Mouse (Mus musculus): ENCODE measurements around the gene Selenov. TPM values are rescaled to one million over a fixed set of nuclear protein-coding genes. Genes with fewer than 3 reads are reported as not detected.
"Not testable (repeated sequence)": the region's sequence is repeated elsewhere in the genome, so short reads cannot be mapped to it uniquely, and the experiment has no call there.

Gene Selenov
- polyA plus RNA-seq, 1 experiment from 2014 or later = not detected

DNA sequence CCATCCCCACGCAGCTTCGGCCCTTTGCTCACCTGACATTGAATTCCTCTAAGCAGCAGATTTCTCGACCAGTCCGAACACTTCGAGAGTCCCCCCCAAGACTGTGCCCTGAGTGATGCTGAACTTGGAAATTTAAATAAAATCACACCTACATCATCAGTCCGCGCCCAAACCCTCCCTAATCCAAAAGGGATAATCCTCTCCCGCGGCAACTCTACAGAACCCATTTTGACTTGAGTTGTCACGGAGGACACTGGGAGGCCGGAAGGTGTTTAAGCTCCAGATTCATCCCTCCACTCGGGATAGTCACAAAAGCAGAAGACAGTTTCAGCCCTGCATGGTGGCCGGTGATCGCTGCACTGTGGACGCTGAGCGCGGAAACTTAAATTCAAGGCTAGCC, 39.0 kb downstream of the Selenov start:
- Histone ChIP-seq H3K4me1 (replicated peaks) (no peaks in the 10 kb centered on the region), H3K4me3 (replicated peaks) (no peak overlapping the region), H3K36me3 (no peaks in the 10 kb centered on the region), H3K9ac (no peak overlapping the region), H3K4me2 (replicated peaks) (no peak overlapping the region), H3K27ac (no peak overlapping the region), H3K27me3 (replicated peaks) (no peaks in the 10 kb centered on the region), H3K9me3 (no peaks in the 10 kb centered on the region)
- WGBS = 83% methylated on average over 17 of the region's 17 CpGs
- ATAC-seq = no peak

GRCm38 (mm10) chr7:28248957-28249356, 42.0 kb downstream of the Selenov start:
- no peaks in the 10 kb centered on the region for H3K4me1 ChIP-seq (replicated peaks)
- no peak overlapping the region for H3K4me3 ChIP-seq (replicated peaks)
- 88% methylated on average over 3 of the region's 3 CpGs for WGBS
- H3K27me3 ChIP-seq (replicated peaks) = no peaks in the 10 kb centered on the region
- H3K4me2 ChIP-seq (replicated peaks) = no peak overlapping the region
- no peaks in the 10 kb centered on the region for H3K9me3 ChIP-seq
- H3K36me3 ChIP-seq = no peaks in the 10 kb centered on the region
- ATAC-seq = no peak
- no peak overlapping the region for H3K9ac ChIP-seq
- H3K27ac ChIP-seq = no peak overlapping the region

DNA sequence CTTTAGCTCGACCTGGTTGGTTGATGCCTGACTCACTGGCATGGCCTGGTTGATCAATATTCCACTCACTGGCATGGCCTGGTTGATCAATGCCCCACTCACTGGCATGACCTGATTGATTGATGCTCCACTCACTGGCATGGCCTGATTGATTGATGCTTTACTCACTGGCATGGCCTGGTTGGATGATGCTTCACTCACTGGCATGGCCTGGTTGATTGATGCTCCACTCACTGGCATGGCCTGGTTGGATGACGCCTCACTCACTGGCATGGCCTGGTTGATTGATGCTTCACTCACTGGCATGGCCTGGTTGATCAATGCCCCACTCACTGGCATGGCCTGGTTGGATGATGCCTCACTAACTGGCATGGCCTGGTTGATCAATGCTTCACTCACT, 47.0 kb downstream of the Selenov start:
- H3K36me3 ChIP-seq; H3K27ac ChIP-seq; H3K4me1 ChIP-seq (replicated peaks); H3K9me3 ChIP-seq; H3K27me3 ChIP-seq (replicated peaks); ATAC-seq; H3K4me2 ChIP-seq (replicated peaks); H3K4me3 ChIP-seq (replicated peaks); H3K9ac ChIP-seq: not testable (repeated sequence)
- 64% methylated on average over 2 of the region's 2 CpGs for WGBS

Other genes with a start within 250 kb of the Selenov start
- 247 and 249 TPM in 2 replicates for gene Psmc4, start 241.1 kb downstream of the Selenov start, polyA plus RNA-seq (2015; fragmentation: Nextera tagmentation; extraction: Ambion mirVana)
- gene Fcgbp, start 219.9 kb downstream of the Selenov start, polyA plus RNA-seq (2015; fragmentation: Nextera tagmentation; extraction: Ambion mirVana) = 99.5 and 129 TPM in 2 replicates
- gene 9530053A07Rik, start 161.7 kb downstream of the Selenov start, polyA plus RNA-seq (2015; fragmentation: Nextera tagmentation; extraction: Ambion mirVana) = 0.03 and 0.09 TPM in 2 replicates
- gene Fbl, start 121.5 kb downstream of the Selenov start, polyA plus RNA-seq (2015; fragmentation: Nextera tagmentation; extraction: Ambion mirVana) = 133 and 140 TPM in 2 replicates
- gene Dyrk1b, start 111.7 kb downstream of the Selenov start, polyA plus RNA-seq (2015; fragmentation: Nextera tagmentation; extraction: Ambion mirVana) = 6.3 and 7.3 TPM in 2 replicates
- 4.5 and 7.2 TPM in 2 replicates for gene Eid2, start 23.3 kb downstream of the Selenov start, polyA plus RNA-seq (2015; fragmentation: Nextera tagmentation; extraction: Ambion mirVana)
- gene Eid2b, start 13.4 kb downstream of the Selenov start, polyA plus RNA-seq (2015; fragmentation: Nextera tagmentation; extraction: Ambion mirVana) = 8.1 and 9.4 TPM in 2 replicates
- gene Dll3, start 11.1 kb upstream of the Selenov start, polyA plus RNA-seq (2015; fragmentation: Nextera tagmentation; extraction: Ambion mirVana) = 5.7 and 6.0 TPM in 2 replicates
- gene Timm50, start 20.9 kb upstream of the Selenov start, polyA plus RNA-seq (2015; fragmentation: Nextera tagmentation; extraction: Ambion mirVana) = 165 and 169 TPM in 2 replicates
- 67.9 and 75.6 TPM in 2 replicates for gene Supt5, start 47.6 kb upstream of the Selenov start, polyA plus RNA-seq (2015; fragmentation: Nextera tagmentation; extraction: Ambion mirVana)
- 1,085 and 1,147 TPM in 2 replicates for gene Rps16, start 59.5 kb upstream of the Selenov start, polyA plus RNA-seq (2015; fragmentation: Nextera tagmentation; extraction: Ambion mirVana)
- 40.2 and 41.7 TPM in 2 replicates for gene Plekhg2, start 81.4 kb upstream of the Selenov start, polyA plus RNA-seq (2015; fragmentation: Nextera tagmentation; extraction: Ambion mirVana)
- gene Zfp36, start 89.1 kb upstream of the Selenov start, polyA plus RNA-seq (2015; fragmentation: Nextera tagmentation; extraction: Ambion mirVana) = 27.2 and 28.1 TPM in 2 replicates
- 48.3 and 50.0 TPM in 2 replicates for gene Med29, start 101.5 kb upstream of the Selenov start, polyA plus RNA-seq (2015; fragmentation: Nextera tagmentation; extraction: Ambion mirVana)
- 70.8 and 78.9 TPM in 2 replicates for gene Paf1, start 101.8 kb upstream of the Selenov start, polyA plus RNA-seq (2015; fragmentation: Nextera tagmentation; extraction: Ambion mirVana)
- 17.5 and 19.9 TPM in 2 replicates for gene Gmfg, start 146.3 kb upstream of the Selenov start, polyA plus RNA-seq (2015; fragmentation: Nextera tagmentation; extraction: Ambion mirVana)
- gene Lrfn1, start 160.8 kb upstream of the Selenov start, polyA plus RNA-seq (2015; fragmentation: Nextera tagmentation; extraction: Ambion mirVana) = 1.9 and 2.7 TPM in 2 replicates
- gene Ifnl2, start 219.3 kb upstream of the Selenov start, polyA plus RNA-seq (2015; fragmentation: Nextera tagmentation; extraction: Ambion mirVana) = not detected in 2 replicates
- gene Ifnl3, start 231.7 kb upstream of the Selenov start, polyA plus RNA-seq (2015; fragmentation: Nextera tagmentation; extraction: Ambion mirVana) = not detected in 2 replicates
- 33.3 and 122 TPM in 2 replicates for gene Sycn, start 249.7 kb upstream of the Selenov start, polyA plus RNA-seq (2015; fragmentation: Nextera tagmentation; extraction: Ambion mirVana)